Mouse (Mus musculus) embryo, embryonic 10.5 days (tissue): Measurements from ENCODE around the gene Ptgs1.
A peak's percentile ranks its signal among the peaks of the same experiment; 100 is the strongest.
"Not testable (repeated sequence)": the region's sequence is repeated elsewhere in the genome, so short reads cannot be mapped to it uniquely, and the experiment has no call there.

Experiments used
- DNase-seq: peaks from one replicate; pipeline ENCODE4 v3.0.0-alpha.2; 2015; ENCODE audit warnings: low spot score

The Ptgs1 gene

GRCm38 (mm10) chr2:36230366-36230765 lies at the start of gene Ptgs1:
Gene Ptgs1, plus strand, starts transcription at chr2:36230426.
- DNase-seq: peak; percentile 42

- not testable (repeated sequence) for DNase-seq
Observed at GRCm38 (mm10) chr2:36181587-36182368, 48.4 kb upstream of the Ptgs1 start.

GRCm38 (mm10) chr2:36183278-36183677 lies 46.9 kb upstream of the Ptgs1 start:
- DNase-seq: no peak

GRCm38 (mm10) chr2:36184192-36184591 lies 46.0 kb upstream of the Ptgs1 start:
- DNase-seq: no peak

- no peak for DNase-seq
Observed at GRCm38 (mm10) chr2:36184876-36185275, 45.4 kb upstream of the Ptgs1 start.

- not testable (repeated sequence) for DNase-seq
Observed at GRCm38 (mm10) chr2:36189200-36189599, 41.0 kb upstream of the Ptgs1 start.

GRCm38 (mm10) chr2:36191098-36191941 lies 38.9 kb upstream of the Ptgs1 start:
- no peak for DNase-seq

- DNase-seq: no peak
Observed at GRCm38 (mm10) chr2:36197021-36197420, 33.2 kb upstream of the Ptgs1 start.

- DNase-seq: peak; percentile 54
Observed at GRCm38 (mm10) chr2:36197919-36198881, 32.0 kb upstream of the Ptgs1 start.

- no peak for DNase-seq
Observed at GRCm38 (mm10) chr2:36198882-36199262, 31.4 kb upstream of the Ptgs1 start.

- DNase-seq: no peak
Observed at GRCm38 (mm10) chr2:36200813-36201212, 29.4 kb upstream of the Ptgs1 start.

GRCm38 (mm10) chr2:36201756-36202610 lies 28.2 kb upstream of the Ptgs1 start:
- no peak for DNase-seq

GRCm38 (mm10) chr2:36202611-36202880 lies 27.7 kb upstream of the Ptgs1 start:
- peak; percentile 27 for DNase-seq

GRCm38 (mm10) chr2:36203011-36203825 lies 27.0 kb upstream of the Ptgs1 start:
- peak; percentile 67 for DNase-seq

GRCm38 (mm10) chr2:36204595-36204994 lies 25.6 kb upstream of the Ptgs1 start:
- DNase-seq: no peak

GRCm38 (mm10) chr2:36207071-36207470 lies 23.2 kb upstream of the Ptgs1 start:
- DNase-seq: no peak

- peak; percentile 46 for DNase-seq
Observed at GRCm38 (mm10) chr2:36210796-36211195, 19.4 kb upstream of the Ptgs1 start.

GRCm38 (mm10) chr2:36211785-36212184 lies 18.4 kb upstream of the Ptgs1 start:
- DNase-seq: peak; percentile 80

GRCm38 (mm10) chr2:36213108-36213507 lies 17.1 kb upstream of the Ptgs1 start:
- DNase-seq: no peak

GRCm38 (mm10) chr2:36214023-36214422 lies 16.2 kb upstream of the Ptgs1 start:
- peak; percentile 95 for DNase-seq
